Mouse (Mus musculus) brain, embryonic 18.5 days (tissue): Measurements from ENCODE around the gene Agbl3.

Experiments
- DNase-seq: peaks from one replicate; pipeline ENCODE4 v3.0.0-alpha.2; 2012; ENCODE audit warnings: low read depth, low spot score

Agbl3 gene

GRCm38 (mm10) chr6:34780231-34780942 lies at the start of gene Agbl3:
TSS of gene Agbl3 (plus strand) at chr6:34780432.
- peak; percentile 84 for DNase-seq

- no peak for DNase-seq
Observed at GRCm38 (mm10) chr6:34731007-34731406, 49.2 kb upstream of the Agbl3 start.

- no peak for DNase-seq
Observed at GRCm38 (mm10) chr6:34731529-34731928, 48.7 kb upstream of the Agbl3 start.

GRCm38 (mm10) chr6:34734940-34735695 lies 45.1 kb upstream of the Agbl3 start:
- no peak for DNase-seq

GRCm38 (mm10) chr6:34736934-34737333 lies 43.3 kb upstream of the Agbl3 start:
- no peak for DNase-seq

- no peak for DNase-seq
Observed at GRCm38 (mm10) chr6:34743946-34744345, 36.3 kb upstream of the Agbl3 start.

- DNase-seq = no peak
Observed at GRCm38 (mm10) chr6:34747846-34748245, 32.4 kb upstream of the Agbl3 start.

- DNase-seq = no peak
Observed at GRCm38 (mm10) chr6:34748566-34748965, 31.7 kb upstream of the Agbl3 start.

- DNase-seq = no peak
Observed at GRCm38 (mm10) chr6:34749526-34749925, 30.7 kb upstream of the Agbl3 start.

GRCm38 (mm10) chr6:34750487-34751120 lies 29.6 kb upstream of the Agbl3 start:
- no peak for DNase-seq

- DNase-seq = no peak
Observed at GRCm38 (mm10) chr6:34751625-34752024, 28.6 kb upstream of the Agbl3 start.

- DNase-seq = peak; percentile 20
Observed at GRCm38 (mm10) chr6:34754448-34754847, 25.8 kb upstream of the Agbl3 start.

GRCm38 (mm10) chr6:34758340-34758739 lies 21.9 kb upstream of the Agbl3 start:
- DNase-seq = no peak

GRCm38 (mm10) chr6:34760023-34760422 lies 20.2 kb upstream of the Agbl3 start:
- DNase-seq = peak; percentile 22

- DNase-seq = no peak
Observed at GRCm38 (mm10) chr6:34765721-34766120, 14.5 kb upstream of the Agbl3 start.

- no peak for DNase-seq
Observed at GRCm38 (mm10) chr6:34769984-34770383, 10.2 kb upstream of the Agbl3 start.

GRCm38 (mm10) chr6:34770491-34770890 lies 9.7 kb upstream of the Agbl3 start:
- no peak for DNase-seq

GRCm38 (mm10) chr6:34776396-34776795 lies 3.8 kb upstream of the Agbl3 start:
- DNase-seq = no peak

GRCm38 (mm10) chr6:34777094-34777493 lies 3.1 kb upstream of the Agbl3 start:
- DNase-seq = no peak

GRCm38 (mm10) chr6:34777981-34778668 lies 2.1 kb upstream of the Agbl3 start:
- no peak for DNase-seq

GRCm38 (mm10) chr6:34780943-34781289 lies 684 bp downstream of the Agbl3 start:
- no peak for DNase-seq

- no peak for DNase-seq
Observed at GRCm38 (mm10) chr6:34782493-34782892, 2.3 kb downstream of the Agbl3 start.
